Mouse (Mus musculus) kidney, postnatal 4 days (tissue): Measurements from ENCODE around the gene Abi1.

Experiments
- DNase-seq, 2 experiments: peaks; one replicate each; pipeline ENCODE4 v3.0.0; 2021; ENCODE audit warnings: mixed read lengths in 2 of 2

Abi1 gene

GRCm38 (mm10) chr2:23040001-23040646 is at the start of gene Abi1:
Gene Abi1 (minus strand): TSS chr2:23040241.
- peak; percentile 91 to 95 for DNase-seq

GRCm38 (mm10) chr2:23084540-23084939 is 44.5 kb upstream of the Abi1 start:
- DNase-seq = no peak

GRCm38 (mm10) chr2:23078588-23078987 is 38.5 kb upstream of the Abi1 start:
- no peak for DNase-seq

- no peak for DNase-seq
Observed at GRCm38 (mm10) chr2:23077693-23078092, 37.7 kb upstream of the Abi1 start.

- DNase-seq = no peak
Observed at GRCm38 (mm10) chr2:23076783-23077182, 36.7 kb upstream of the Abi1 start.

GRCm38 (mm10) chr2:23075846-23076245 is 35.8 kb upstream of the Abi1 start:
- no peak for DNase-seq

GRCm38 (mm10) chr2:23071406-23071805 is 31.4 kb upstream of the Abi1 start:
- DNase-seq = no peak

- no peak for DNase-seq
Observed at GRCm38 (mm10) chr2:23070491-23070890, 30.4 kb upstream of the Abi1 start.

GRCm38 (mm10) chr2:23068894-23069744 is 29.1 kb upstream of the Abi1 start:
- peak; percentile 95 to 97 for DNase-seq

GRCm38 (mm10) chr2:23068370-23068737 is 28.3 kb upstream of the Abi1 start:
- no peak for DNase-seq

GRCm38 (mm10) chr2:23067552-23068369 is 27.7 kb upstream of the Abi1 start, which contains the start of gene Acbd5:
Gene Acbd5 (plus strand): TSS chr2:23068167.
- DNase-seq = peak; percentile 94 to 97

- DNase-seq = peak in 1 of 2 experiments; percentile 10
Observed at GRCm38 (mm10) chr2:23052523-23052922, 12.5 kb upstream of the Abi1 start.

GRCm38 (mm10) chr2:23051890-23052289 is 11.8 kb upstream of the Abi1 start:
- DNase-seq = no peak

- DNase-seq = no peak
Observed at GRCm38 (mm10) chr2:23048006-23048405, 8.0 kb upstream of the Abi1 start.

GRCm38 (mm10) chr2:23045703-23046102 is 5.7 kb upstream of the Abi1 start:
- no peak for DNase-seq

GRCm38 (mm10) chr2:23042189-23042588 is 2.1 kb upstream of the Abi1 start:
- DNase-seq = no peak

- DNase-seq = no peak
Observed at GRCm38 (mm10) chr2:23041457-23041856, 1.4 kb upstream of the Abi1 start.

- DNase-seq = peak in 1 of 2 experiments; percentile 2
Observed at GRCm38 (mm10) chr2:23040690-23041089, 649 bp upstream of the Abi1 start.

GRCm38 (mm10) chr2:23039082-23040000 is 700 bp downstream of the Abi1 start:
- DNase-seq = peak in 1 of 2 experiments; percentile 68

GRCm38 (mm10) chr2:23035467-23035866 is 4.6 kb downstream of the Abi1 start:
- no peak for DNase-seq

- no peak for DNase-seq
Observed at GRCm38 (mm10) chr2:23034692-23035435, 5.2 kb downstream of the Abi1 start.
